Mouse (Mus musculus) spleen, embryonic (tissue): Measurements from ENCODE around the gene Per3.

Source experiments
- CTCF ChIA-PET: fragments of 350-600 bp; sonication (Branson Sonifier 250); formaldehyde crosslinking; loops from one replicate; lab custom pipeline; 2022; lab: Charles Lee

The Per3 gene

GRCm38 (mm10) chr4:151027001-151027400, 17.5 kb downstream of the Per3 start:
- CTCF ChIA-PET: no interaction called here

- CTCF ChIA-PET: no interaction called here
Measured at GRCm38 (mm10) chr4:151024152-151024551, 20.3 kb downstream of the Per3 start.

GRCm38 (mm10) chr4:151017356-151017755, 27.1 kb downstream of the Per3 start:
- CTCF ChIA-PET: interaction anchor here (0.6 kb wide), 1 partner anchor 25 kb away, joined by 3 read pairs; no protein-coding TSS in a partner anchor

GRCm38 (mm10) chr4:151015946-151016345, 28.5 kb downstream of the Per3 start:
- CTCF ChIA-PET: no interaction called here

- CTCF ChIA-PET: no interaction called here
Measured at GRCm38 (mm10) chr4:151010316-151010715, 34.1 kb downstream of the Per3 start.

- CTCF ChIA-PET: interaction anchor here (0.5 to 0.7 kb wide), 2 partner anchors 20 to 93 kb away, joined by 4 to 6 read pairs; no protein-coding TSS in a partner anchor
Measured at GRCm38 (mm10) chr4:151006945-151007344, 37.5 kb downstream of the Per3 start.

- CTCF ChIA-PET: no interaction called here
Measured at GRCm38 (mm10) chr4:151005656-151006318, 38.7 kb downstream of the Per3 start.

- CTCF ChIA-PET: no interaction called here
Measured at GRCm38 (mm10) chr4:151001397-151001796, 43.1 kb downstream of the Per3 start.

- CTCF ChIA-PET: no interaction called here
Measured at GRCm38 (mm10) chr4:150998626-150999025, 45.8 kb downstream of the Per3 start.

GRCm38 (mm10) chr4:150996797-150997196, 47.7 kb downstream of the Per3 start, which contains the start of gene Uts2:
Uts2 (plus strand) TSS chr4:150997097.
- CTCF ChIA-PET: no interaction called here

- CTCF ChIA-PET: no interaction called here
Measured at GRCm38 (mm10) chr4:150990148-150990547, 54.3 kb downstream of the Per3 start.

- CTCF ChIA-PET: no interaction called here
Measured at GRCm38 (mm10) chr4:150980153-150980552, 64.3 kb downstream of the Per3 start.

- CTCF ChIA-PET: no interaction called here
Measured at GRCm38 (mm10) chr4:150979455-150979854, 65.0 kb downstream of the Per3 start.

- CTCF ChIA-PET: no interaction called here
Measured at GRCm38 (mm10) chr4:150978156-150978910, 66.1 kb downstream of the Per3 start.

- CTCF ChIA-PET: no interaction called here
Measured at GRCm38 (mm10) chr4:150975145-150975544, 69.3 kb downstream of the Per3 start.

- CTCF ChIA-PET: no interaction called here
Measured at GRCm38 (mm10) chr4:150973264-150973663, 71.2 kb downstream of the Per3 start.

- CTCF ChIA-PET: interaction anchor here (0.6 kb wide), 1 partner anchor 1452 kb away, joined by 4 read pairs; no protein-coding TSS in a partner anchor
Measured at GRCm38 (mm10) chr4:150968956-150969355, 75.5 kb downstream of the Per3 start.

- CTCF ChIA-PET: no interaction called here
Measured at GRCm38 (mm10) chr4:150966556-150966955, 77.9 kb downstream of the Per3 start.

- CTCF ChIA-PET: no interaction called here
Measured at GRCm38 (mm10) chr4:150965555-150965951, 78.9 kb downstream of the Per3 start.

- CTCF ChIA-PET: no interaction called here
Measured at GRCm38 (mm10) chr4:150964635-150965554, 79.6 kb downstream of the Per3 start.

- CTCF ChIA-PET: no interaction called here
Measured at GRCm38 (mm10) chr4:150963711-150964110, 80.8 kb downstream of the Per3 start.

GRCm38 (mm10) chr4:150962231-150962630, 82.2 kb downstream of the Per3 start:
- CTCF ChIA-PET: no interaction called here
